Mouse (Mus musculus): ENCODE data around the gene March8.
A peak's percentile ranks its signal among the peaks of the same experiment; 100 is the strongest.
"Not testable (repeated sequence)": the region's sequence is repeated elsewhere in the genome, so short reads cannot be mapped to it uniquely, and the experiment has no call there.

The March8 gene

GRCm38 (mm10) chr6:116337835-116338501, at the start of gene March8:
TSS of gene March8 (plus strand) at chr6:116338024.
- DNase-seq (ENCODE audit: low spot score in 2 of 2), result peak; percentile 89 to 91

- no peak for DNase-seq (ENCODE audit: low spot score in 2 of 2)
Observed at GRCm38 (mm10) chr6:116311411-116311810, 26.4 kb upstream of the March8 start.

- no peak for DNase-seq (ENCODE audit: low spot score in 2 of 2)
Observed at GRCm38 (mm10) chr6:116319259-116319658, 18.6 kb upstream of the March8 start.

- DNase-seq (ENCODE audit: low spot score in 2 of 2), result no peak
Observed at GRCm38 (mm10) chr6:116326641-116327040, 11.2 kb upstream of the March8 start.

GRCm38 (mm10) chr6:116331396-116331795, 6.4 kb upstream of the March8 start:
- DNase-seq (ENCODE audit: low spot score in 2 of 2), result no peak

- no peak for DNase-seq (ENCODE audit: low spot score in 2 of 2)
Observed at GRCm38 (mm10) chr6:116337466-116337834, 374 bp upstream of the March8 start.

- DNase-seq (ENCODE audit: low spot score in 2 of 2), result no peak
Observed at GRCm38 (mm10) chr6:116338520-116338919, 696 bp downstream of the March8 start.

GRCm38 (mm10) chr6:116339088-116339487, 1.3 kb downstream of the March8 start:
- no peak for DNase-seq (ENCODE audit: low spot score in 2 of 2)

- no peak for DNase-seq (ENCODE audit: low spot score in 2 of 2)
Observed at GRCm38 (mm10) chr6:116340521-116340920, 2.7 kb downstream of the March8 start.

GRCm38 (mm10) chr6:116347953-116348352, 10.1 kb downstream of the March8 start:
- DNase-seq (ENCODE audit: low spot score in 2 of 2), result no peak

- DNase-seq (ENCODE audit: low spot score in 2 of 2), result peak; percentile 63 to 78
Observed at GRCm38 (mm10) chr6:116349997-116350396, 12.2 kb downstream of the March8 start.

GRCm38 (mm10) chr6:116350643-116351042, 12.8 kb downstream of the March8 start:
- DNase-seq (ENCODE audit: low spot score in 2 of 2), result peak in 1 of 2 experiments; percentile 70

- no peak for DNase-seq (ENCODE audit: low spot score in 2 of 2)
Observed at GRCm38 (mm10) chr6:116351534-116351933, 13.7 kb downstream of the March8 start.

GRCm38 (mm10) chr6:116353428-116353827, 15.6 kb downstream of the March8 start:
- DNase-seq (ENCODE audit: low spot score in 2 of 2), result no peak

- DNase-seq (ENCODE audit: low spot score in 2 of 2), result not testable (repeated sequence)
Observed at GRCm38 (mm10) chr6:116356311-116356947, 18.6 kb downstream of the March8 start.

GRCm38 (mm10) chr6:116356948-116357325, 19.1 kb downstream of the March8 start:
- DNase-seq (ENCODE audit: low spot score in 2 of 2), result no peak

GRCm38 (mm10) chr6:116358056-116358455, 20.2 kb downstream of the March8 start:
- DNase-seq (ENCODE audit: low spot score in 2 of 2), result no peak

- no peak for DNase-seq (ENCODE audit: low spot score in 2 of 2)
Observed at GRCm38 (mm10) chr6:116359256-116359655, 21.4 kb downstream of the March8 start.

GRCm38 (mm10) chr6:116361463-116361862, 23.6 kb downstream of the March8 start:
- no peak for DNase-seq (ENCODE audit: low spot score in 2 of 2)

GRCm38 (mm10) chr6:116361993-116362392, 24.2 kb downstream of the March8 start:
- DNase-seq (ENCODE audit: low spot score in 2 of 2), result no peak

GRCm38 (mm10) chr6:116367971-116368370, 30.1 kb downstream of the March8 start:
- DNase-seq (ENCODE audit: low spot score in 2 of 2), result no peak

GRCm38 (mm10) chr6:116369811-116370210, 32.0 kb downstream of the March8 start:
- DNase-seq (ENCODE audit: low spot score in 2 of 2), result no peak

- peak in 1 of 2 experiments; percentile 65 for DNase-seq (ENCODE audit: low spot score in 2 of 2)
Observed at GRCm38 (mm10) chr6:116370216-116370976, 32.6 kb downstream of the March8 start.
